Mouse (Mus musculus): ENCODE measurements around the gene Btbd9. TPM values are rescaled to one million over a fixed set of nuclear protein-coding genes. Genes with fewer than 3 reads are reported as not detected.

Gene Btbd9
- total and polyA plus RNA-seq, 3 experiments, result 24.7 to 33.8 TPM; not detected in 1

DNA sequence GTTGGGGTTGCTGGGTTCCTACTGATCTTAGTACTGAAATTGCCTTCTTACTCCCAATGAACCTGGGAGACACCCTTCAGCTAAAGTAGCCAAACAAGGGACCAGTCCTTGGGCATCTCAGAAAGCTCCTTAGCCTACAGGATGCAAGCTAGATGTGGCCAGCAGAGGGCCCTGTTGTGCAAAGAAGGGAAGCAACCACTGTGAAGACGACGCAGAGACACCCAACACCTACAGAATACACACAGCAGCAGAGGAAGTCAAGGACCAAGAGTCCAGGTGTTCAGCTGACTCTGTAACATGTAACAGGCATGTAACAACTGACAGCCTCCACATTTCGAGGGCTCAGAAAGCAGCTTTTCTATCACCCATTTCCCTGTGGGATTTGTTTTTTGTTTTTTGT, 16.8 kb downstream of the Btbd9 start:
- peak; percentile 92 for DNase-seq (ENCODE audit: low read depth, low spot score)
- Histone ChIP-seq H3K27me3 (ENCODE audit: control insufficient read depth in 1 of 2, insufficient read depth in 2 of 2, low read length in 2 of 2) (no peaks in the 10 kb centered on the region), H3K9ac (ENCODE audit: control insufficient read depth, low read depth, low read length, poor library complexity, severe bottlenecking) (no peak overlapping the region), H3K79me2 (ENCODE audit: control insufficient read depth, insufficient read depth, low read length, poor library complexity) (peaks cover 9% of the 10 kb centered on the region; the same call in 1 of the 2 replicates), H3K27ac (ENCODE audit: control insufficient read depth, low read depth, low read length) (no peak overlapping the region), H3K9me3 (replicated peaks; ENCODE audit: insufficient read depth, low read length) (no peaks in the 10 kb centered on the region), H3K36me3 (ENCODE audit: control insufficient read depth in 1 of 2, insufficient read depth in 2 of 2, low read length in 2 of 2) (no peaks in the 10 kb centered on the region), H3K4me1 (ENCODE audit: control insufficient read depth in 1 of 2, insufficient read depth in 2 of 2, low read length in 2 of 2) (no peaks in the 10 kb centered on the region; a peak in 1 of 4 replicates), H3K4me3 (ENCODE audit: control insufficient read depth in 1 of 2, insufficient read depth in 1 of 2, low read depth in 2 of 2, low read length in 2 of 2) (no peak overlapping the region)
- TF ChIP-seq MAFK (IDR thresholded peaks at IDR 0.05; ENCODE audit: borderline replicate concordance, low read depth, low read length) (no peak), MEF2A (IDR thresholded peaks at IDR 0.05; ENCODE audit: extremely low read depth, insufficient replicate concordance, low read depth, low read length, poor library complexity, severe bottlenecking) (no peak), UBTF (IDR thresholded peaks at IDR 0.05; ENCODE audit: borderline replicate concordance, insufficient read depth, low read depth, low read length) (no peak), MAZ (IDR thresholded peaks at IDR 0.05; ENCODE audit: low read depth, low read length) (no peak), E2F4 (IDR thresholded peaks at IDR 0.05; ENCODE audit: borderline replicate concordance, low read depth, low read length) (no peak), HCFC1 (IDR thresholded peaks at IDR 0.05; ENCODE audit: low read depth, low read length) (peak; percentile 43; the same call in 1 of the 2 replicates), SMC3 (IDR thresholded peaks at IDR 0.05; ENCODE audit: low read depth, low read length) (peak; percentile 98), ZMIZ1 (IDR thresholded peaks at IDR 0.05; ENCODE audit: low read depth, low read length) (no peak), NELFE (IDR thresholded peaks at IDR 0.05; ENCODE audit: low read depth, low read length) (no peak), MYC (IDR thresholded peaks at IDR 0.05; ENCODE audit: low read depth, low read length) (0 out of 2 replicates have a peak, but pooled peaks have one; percentile 55), POLR2AphosphoS5 (IDR thresholded peaks at IDR 0.05; ENCODE audit: borderline replicate concordance, low read depth, low read length) (no peak), EP300 (IDR thresholded peaks at IDR 0.05; ENCODE audit: low read depth in 1 of 2, low read length in 2 of 2) (no peak; a peak in 1 of 4 replicates), TCF12 (IDR thresholded peaks at IDR 0.05; ENCODE audit: low read depth, low read length) (no peak), RCOR1 (IDR thresholded peaks at IDR 0.05; ENCODE audit: low read depth, low read length) (0 out of 2 replicates have a peak, but pooled peaks have one; percentile 15), MAX (IDR thresholded peaks at IDR 0.05; ENCODE audit: low read length) (no peak), CTCF (IDR thresholded peaks at IDR 0.05 in 2 of 3, conservative IDR thresholded peaks at IDR 0.05 in 1 of 3; ENCODE audit: control insufficient read depth in 1 of 3, insufficient read depth in 1 of 3, low read depth in 2 of 3, low read length in 3 of 3, poor library complexity in 1 of 3, severe bottlenecking in 1 of 3) (peak; percentile 96 to 100 (median 99)), POLR2A (IDR thresholded peaks at IDR 0.05; ENCODE audit: control insufficient read depth in 1 of 2, insufficient read depth in 1 of 2, low read depth in 1 of 2, low read length in 2 of 2, poor library complexity in 1 of 2) (no peak), MYB (IDR thresholded peaks at IDR 0.05; ENCODE audit: low read depth, low read length) (no peak), RAD21 (IDR thresholded peaks at IDR 0.05; ENCODE audit: low read depth, low read length) (peak; percentile 91), CHD1 (IDR thresholded peaks at IDR 0.05; ENCODE audit: low read depth, low read length) (no peak), MXI1 (IDR thresholded peaks at IDR 0.05; ENCODE audit: low read depth, low read length) (peak; percentile 32; the same call in 1 of the 2 replicates), ELF1 (IDR thresholded peaks at IDR 0.05; ENCODE audit: low read depth, low read length) (peak; percentile 12; the same call in 1 of the 2 replicates), USF1 (IDR thresholded peaks at IDR 0.05; ENCODE audit: low read depth, low read length) (0 out of 2 replicates have a peak, but pooled peaks have one; percentile 3), ZC3H11A (IDR thresholded peaks at IDR 0.05; ENCODE audit: low read depth, low read length) (peak; percentile 93), BHLHE40 (IDR thresholded peaks at IDR 0.05; ENCODE audit: borderline replicate concordance, low read depth, low read length) (no peak), TBP (IDR thresholded peaks at IDR 0.05; ENCODE audit: low read depth, low read length) (0 out of 2 replicates have a peak, but pooled peaks have one; percentile 15), GATA1 (IDR thresholded peaks at IDR 0.05; ENCODE audit: low read depth, low read length) (no peak), KAT2A (conservative IDR thresholded peaks at IDR 0.05; ENCODE audit: low read depth, low read length) (no peak), ZNF384 (IDR thresholded peaks at IDR 0.05; ENCODE audit: low read depth, low read length) (peak; percentile 52; the same call in 1 of the 2 replicates), CHD2 (IDR thresholded peaks at IDR 0.05; ENCODE audit: low read length) (no peak)

Data from MEL (cell line).